Mouse (Mus musculus) lung, postnatal 0 days (tissue): ENCODE results near the gene Zfp108.

ENCODE experiments used
- CTCF ChIP-seq: IDR thresholded peaks from 2 replicates; pipeline ENCODE4 v1.5.1; 2016; ENCODE audit warnings: antibody characterized with exemption, mild to moderate bottlenecking
- EP300 ChIP-seq: IDR thresholded peaks from 2 replicates; pipeline ENCODE4 v1.6.1; 2016; ENCODE audit warnings: antibody characterized with exemption, mild to moderate bottlenecking, control low read depth

DNA sequence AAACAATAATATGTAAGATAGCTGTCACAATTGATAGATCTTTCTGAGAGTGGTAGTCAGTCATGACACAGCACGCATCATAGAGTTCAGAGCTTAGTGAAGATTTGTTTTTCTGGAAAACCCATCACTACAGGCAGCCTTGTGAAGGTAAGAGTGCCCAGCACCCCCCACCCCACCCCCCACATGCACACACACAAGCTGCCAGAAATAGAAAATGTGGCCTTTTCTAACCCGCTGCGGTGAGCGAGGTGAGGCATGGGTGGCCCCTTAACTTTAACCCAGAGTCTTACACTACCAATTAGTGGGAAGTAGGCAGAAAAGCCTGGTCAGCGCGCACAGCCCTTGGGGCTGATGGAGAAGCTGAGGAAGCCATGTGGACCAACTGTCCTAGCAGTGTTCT lies 16.6 kb downstream of the Zfp108 start:
- no peak for TF ChIP-seq CTCF
- TF ChIP-seq EP300 = no peak
